20 mouse cellular contexts compared by ENCODE assay signal in genomic region chr6:142908412-142908811, GRCm38 (mm10). TPM values are rescaled to one million over a fixed set of nuclear protein-coding genes. Genes with fewer than 3 reads are reported as not detected.
DNase-seq lines count a peak whose midpoint lies in the region; ATAC-seq and TF ChIP-seq lines count a peak whose summit lies in the region.
"Had no signal": no experiment of that assay in that cellular context is flagged by ENCODE, and none has a peak within 500 bp of the region (broad histone marks: within the 10 kb centered on the region; RNA-seq: fewer than 3 reads in every experiment).

No protein-coding gene starts in this region.

- intact Hi-C loops in gastrocnemius, adult 2 months (cut with DNase I), result no loop called here

- H3K9ac ChIP-seq in liver, embryonic 13.5 days, result no peak overlapping the region
- H3K9ac ChIP-seq: embryonic facial prominence, embryonic 15.5 days; forebrain, embryonic 15.5 days; heart, embryonic 13.5 days; hindbrain, embryonic 15.5 days had no signal

- DNase-seq in thymus, postnatal 4 days, result peak; percentile 5
- no peak for DNase-seq in thymus, postnatal 36 days
- no peak for DNase-seq in liver, embryonic 13.5 days
- no peak for DNase-seq in urinary bladder, postnatal 25 days (ENCODE audit: low spot score)
- DNase-seq in gastrocnemius, adult 2 months, result no peak
- no peak for DNase-seq in right cerebral cortex, postnatal 25 days
- DNase-seq: adrenal gland, adult 8-10 months; adrenal gland, postnatal 36 days; B cell, adult 2 months; cerebellum, adult 2 months; cerebellum, postnatal 10 days; embryo, embryonic 11 days; gastrocnemius, postnatal 14 days; heart, postnatal 36 days had no signal

- no peak for TF ChIP-seq CTCF in gastrocnemius, adult 2 months (IDR thresholded peaks at IDR 0.05)

- 41% methylated on average over 3 of the region's 3 CpGs for WGBS in liver, embryonic 13.5 days (ENCODE audit: insufficient replicate concordance)
- WGBS in macrophage (ENCODE audit: missing documents), result 92% methylated on average over 3 of the region's 3 CpGs

- H3K27me3 ChIP-seq in liver, embryonic 13.5 days, result no peaks in the 10 kb centered on the region
- H3K27me3 ChIP-seq: embryonic facial prominence, embryonic 15.5 days; forebrain, embryonic 15.5 days; heart, embryonic 13.5 days; hindbrain, embryonic 15.5 days; Patski had no signal

- H3K9me3 ChIP-seq in liver, embryonic 13.5 days (replicated peaks), result no peaks in the 10 kb centered on the region
- H3K9me3 ChIP-seq: embryonic facial prominence, embryonic 15.5 days; forebrain, embryonic 15.5 days; heart, embryonic 13.5 days; hindbrain, embryonic 15.5 days had no signal

- no peak overlapping the region for H3K4me2 ChIP-seq in liver, embryonic 13.5 days
- H3K4me2 ChIP-seq: embryonic facial prominence, embryonic 15.5 days; forebrain, embryonic 15.5 days; heart, embryonic 13.5 days; hindbrain, embryonic 15.5 days had no signal

- no peaks in the 10 kb centered on the region for H3K36me3 ChIP-seq in liver, embryonic 13.5 days
- no peaks in the 10 kb centered on the region for H3K36me3 ChIP-seq in macrophage (ENCODE audit: inconsistent target)
- H3K36me3 ChIP-seq: embryonic facial prominence, embryonic 15.5 days; forebrain, embryonic 15.5 days; heart, embryonic 13.5 days had no signal

- H3K79me2 ChIP-seq in macrophage (ENCODE audit: inconsistent target), result no peaks in the 10 kb centered on the region

- ATAC-seq in liver, embryonic 13.5 days (ENCODE audit: low read depth), result peak; percentile 42; the same call in 1 of the 2 replicates
- ATAC-seq: forebrain, embryonic 15.5 days; Patski had no signal

- H3K4me1 ChIP-seq in liver, embryonic 13.5 days (replicated peaks), result peaks cover 35% of the 10 kb centered on the region
- H3K4me1 ChIP-seq: embryonic facial prominence, embryonic 15.5 days; forebrain, embryonic 15.5 days; hindbrain, embryonic 15.5 days had no signal

- H3K27ac ChIP-seq in liver, embryonic 13.5 days, result peak overlapping the region; percentile 4; the same call in 1 of the 2 replicates
- 0 out of 2 replicates have a peak overlapping the region, but pooled peaks have one; percentile 54 for H3K27ac ChIP-seq in macrophage
- no peak overlapping the region for H3K27ac ChIP-seq in gastrocnemius, adult 2 months
- H3K27ac ChIP-seq: embryonic facial prominence, embryonic 15.5 days; forebrain, embryonic 15.5 days; hindbrain, embryonic 15.5 days had no signal

- no peak overlapping the region for H3K4me3 ChIP-seq in liver, embryonic 13.5 days (replicated peaks)
- no peak overlapping the region for H3K4me3 ChIP-seq in macrophage (ENCODE audit: inconsistent target)
- no peak overlapping the region for H3K4me3 ChIP-seq in gastrocnemius, adult 2 months
- H3K4me3 ChIP-seq: embryonic facial prominence, embryonic 15.5 days; forebrain, embryonic 15.5 days; heart, embryonic 13.5 days; hindbrain, embryonic 15.5 days had no signal

RNA-seq across cellular contexts. Expression of gene St8sia1, which starts 55.8 kb away (rescaled TPM):
- polyA plus RNA-seq in liver, embryonic 13.5 days (2015; fragmentation: Nextera tagmentation; extraction: Ambion mirVana), result 0.09 and 0.27 TPM in 2 replicates
- under 1 TPM in 12 of 26 experiments, not detected in 14; 0.07 to 0.69 (median 0.16) TPM for total RNA-seq in macrophage (2018; cell fraction: chromatin; rRNA removed)
- total RNA-seq in macrophage (2018; cell fraction: cytosol; rRNA removed), result 1 to 10 TPM in 1 of 26 experiments, under 1 TPM in 24, not detected in 1; 0.04 to 1.1 (median 0.14) TPM
- under 1 TPM; 0.06 to 1.00 (median 0.24) TPM for total RNA-seq in macrophage (2018; cell fraction: nucleus; rRNA removed)
- polyA plus RNA-seq in macrophage (2018), result 0.02 to 0.13 TPM (median 0.11 TPM) in 3 replicates
- under 1 TPM; 0.11 to 0.23 TPM for total RNA-seq in gastrocnemius, adult 2 months (2021)
